Mouse (Mus musculus): Measurements from ENCODE around the gene Frem1.

Frem1 gene

GRCm38 (mm10) chr4:82921962-82922361 lies 130.2 kb downstream of the Frem1 start:
- DNase-seq: no peak

DNA sequence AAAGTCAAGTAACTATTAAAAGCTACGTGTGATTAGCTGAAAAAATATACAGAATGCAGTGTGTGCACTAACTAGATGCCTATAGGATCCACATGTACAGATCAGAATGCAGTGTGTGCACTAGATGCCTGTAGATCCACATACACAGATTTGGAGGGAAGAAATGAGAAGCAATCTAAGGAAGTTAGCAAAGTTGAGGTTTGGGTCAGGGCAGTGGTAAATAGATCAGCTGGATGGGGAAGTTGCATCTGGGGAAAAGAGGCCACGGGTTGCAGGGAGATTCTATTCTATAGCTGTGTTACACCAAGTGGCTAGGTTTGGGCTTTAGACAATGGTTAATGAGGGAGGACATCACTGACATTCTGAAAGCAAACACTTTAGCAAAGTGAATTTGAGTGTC lies 133.5 kb downstream of the Frem1 start:
- no peak for DNase-seq

DNA sequence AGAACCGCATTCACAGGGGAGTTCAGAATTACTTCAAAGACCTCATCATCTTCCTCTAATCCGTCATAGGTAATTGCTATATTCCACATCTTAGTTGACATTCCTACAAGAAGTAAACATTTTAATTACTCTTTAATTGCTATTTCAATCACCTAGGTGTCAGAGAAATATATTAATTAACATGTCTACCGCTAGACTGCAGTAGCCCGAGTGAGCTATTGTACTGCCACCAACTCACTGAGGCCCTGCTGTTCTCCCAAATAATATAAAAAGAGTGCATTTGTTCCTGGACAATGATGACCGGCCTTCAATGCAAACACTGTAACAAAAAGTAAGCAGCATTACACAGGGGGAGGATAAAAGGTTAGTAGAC lies 135.5 kb downstream of the Frem1 start:
- DNase-seq: peak in 1 of 2 experiments; percentile 17

GRCm38 (mm10) chr4:82916003-82916677 lies 136.0 kb downstream of the Frem1 start:
- DNase-seq: peak; percentile 75 to 77

- no peak for DNase-seq
These were observed 136.6 kb downstream of the Frem1 start for GRCm38 (mm10) chr4:82915576-82915975.

GRCm38 (mm10) chr4:82914601-82915143 lies 137.5 kb downstream of the Frem1 start:
- peak; percentile 51 to 59 for DNase-seq

- no peak for DNase-seq
These were observed 156.9 kb downstream of the Frem1 start for GRCm38 (mm10) chr4:82895227-82895626.

DNA sequence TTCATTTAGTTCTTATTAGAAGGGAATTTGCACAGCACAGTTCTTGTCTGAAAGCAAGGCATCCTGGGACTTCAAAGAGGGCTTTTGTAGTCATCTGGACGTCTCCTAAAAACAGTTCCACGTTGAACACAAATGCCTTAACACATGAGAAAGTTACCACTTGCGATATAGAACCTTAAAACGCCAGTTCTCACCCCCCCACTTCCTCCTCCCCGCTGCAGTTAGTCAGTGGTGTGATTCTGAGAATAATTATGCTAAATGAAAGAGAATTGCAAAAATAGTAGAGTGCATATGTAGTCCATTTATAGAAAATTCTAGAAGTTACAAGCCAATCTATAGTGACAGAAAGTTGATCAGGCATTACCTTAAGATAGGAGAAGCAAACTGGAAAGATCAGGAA lies 159.9 kb downstream of the Frem1 start:
- DNase-seq: no peak

GRCm38 (mm10) chr4:82891566-82891965 lies 160.6 kb downstream of the Frem1 start:
- no peak for DNase-seq

DNA sequence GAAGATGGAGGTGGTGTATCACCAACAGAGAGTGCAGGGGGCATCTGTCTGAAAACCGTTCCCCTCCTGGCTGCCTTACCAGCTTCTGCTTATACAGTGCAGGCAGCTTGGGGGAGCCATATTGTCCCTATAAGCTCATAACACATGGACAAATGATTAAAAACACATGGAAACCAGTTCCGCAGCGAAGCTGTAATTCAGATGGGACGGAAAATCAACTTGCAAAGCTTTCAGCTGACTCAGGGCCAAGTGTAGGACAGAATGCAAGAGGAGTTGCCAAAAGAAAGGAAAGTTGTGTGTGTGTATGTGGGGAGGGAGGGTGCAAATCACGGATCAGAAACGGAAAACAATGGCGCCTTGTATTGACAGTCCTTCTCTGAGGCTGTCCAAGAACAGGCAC lies 161.1 kb downstream of the Frem1 start:
- peak; percentile 15 to 26 for DNase-seq

DNA sequence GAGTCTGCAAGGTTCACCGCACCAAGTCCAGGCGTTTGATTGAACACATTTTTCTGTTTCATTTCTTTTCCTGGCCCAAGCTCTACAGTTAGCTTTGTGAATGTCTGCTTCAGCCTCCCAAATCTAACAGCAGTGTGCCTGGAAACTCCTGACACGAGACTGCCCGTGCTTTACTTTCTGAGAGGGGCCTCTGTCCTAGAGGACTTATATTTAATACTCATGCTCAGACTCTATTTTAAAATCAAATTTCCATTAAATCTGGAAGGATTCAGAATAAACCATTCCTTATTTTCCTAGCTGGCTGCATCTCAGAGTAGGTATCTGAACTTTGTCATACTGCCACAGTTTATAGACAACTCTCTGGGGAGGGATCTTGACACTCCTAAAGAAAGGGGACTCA lies 161.6 kb downstream of the Frem1 start:
- no peak for DNase-seq

GRCm38 (mm10) chr4:82886148-82886547 lies 166.0 kb downstream of the Frem1 start:
- DNase-seq: no peak

- no peak for DNase-seq
These were observed 166.6 kb downstream of the Frem1 start for GRCm38 (mm10) chr4:82885535-82885913.

GRCm38 (mm10) chr4:82884636-82885534 lies 167.3 kb downstream of the Frem1 start, which contains the start of gene Cer1:
Cer1 (minus strand) TSS chr4:82885148.
- peak; percentile 55 to 62 for DNase-seq

- peak; percentile 28 to 35 for DNase-seq
These were observed 169.6 kb downstream of the Frem1 start for GRCm38 (mm10) chr4:82882500-82882899.

DNA sequence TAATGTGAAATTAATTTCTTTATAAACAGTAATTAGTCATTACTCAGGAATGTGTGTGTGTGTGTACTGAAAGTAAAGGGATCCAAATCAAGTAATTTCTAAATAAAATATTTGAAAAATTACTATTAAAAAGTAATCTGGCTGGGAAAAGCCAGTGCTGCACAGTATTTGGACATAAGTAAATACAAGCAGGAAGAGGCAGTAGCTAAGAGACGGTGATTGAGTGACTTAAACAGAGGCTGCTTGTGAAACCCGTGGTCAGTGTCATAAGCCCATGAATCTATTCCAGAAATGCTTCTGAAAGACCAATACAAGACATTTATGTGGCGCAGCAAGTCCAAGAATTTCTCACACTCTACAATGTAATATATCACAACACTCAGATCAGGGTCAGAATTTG lies 170.8 kb downstream of the Frem1 start:
- no peak for DNase-seq

- no peak for DNase-seq
These were observed 171.9 kb downstream of the Frem1 start for GRCm38 (mm10) chr4:82880243-82880642.

DNA sequence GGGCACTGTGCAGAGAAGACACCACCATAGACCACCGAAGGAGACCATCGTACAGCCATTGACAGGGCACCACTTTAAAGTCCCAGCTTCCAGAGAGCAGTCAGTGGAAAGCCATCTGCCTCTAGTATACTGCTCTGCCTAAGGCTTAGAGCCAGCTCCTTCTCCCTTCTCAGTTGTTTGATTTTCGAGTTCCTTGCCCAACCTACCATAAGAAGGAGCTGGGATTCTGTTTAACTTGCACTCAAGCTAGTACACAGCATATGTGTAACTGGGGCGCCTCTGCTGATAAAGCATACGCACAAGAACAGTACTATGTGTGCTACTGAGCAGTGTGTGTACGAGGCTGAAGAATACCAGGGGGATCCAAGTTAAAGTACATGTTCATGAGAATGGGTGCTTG lies 173.0 kb downstream of the Frem1 start:
- DNase-seq: peak in 1 of 2 experiments; percentile 15

DNA sequence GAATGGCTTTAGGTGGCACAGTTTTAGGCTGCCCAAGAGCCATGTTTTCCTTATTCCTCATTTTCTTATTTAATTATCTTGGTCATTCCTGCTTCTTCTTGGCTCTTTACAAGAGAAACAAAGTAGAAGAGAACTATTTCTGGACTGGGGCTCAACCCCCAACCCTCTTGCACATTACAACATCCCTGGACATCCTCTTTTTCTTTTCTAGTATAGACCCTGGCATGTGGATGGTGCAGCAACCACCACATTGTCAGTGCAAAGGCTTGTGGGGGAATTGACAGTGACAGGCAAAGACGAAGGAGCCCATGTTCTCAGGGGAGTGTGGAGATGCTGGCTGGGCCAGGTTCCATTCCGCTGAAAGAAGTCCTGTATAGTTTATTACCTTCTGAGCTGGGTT lies 175.5 kb downstream of the Frem1 start:
- DNase-seq: no peak

GRCm38 (mm10) chr4:82875532-82875931 lies 176.6 kb downstream of the Frem1 start:
- no peak for DNase-seq

DNA sequence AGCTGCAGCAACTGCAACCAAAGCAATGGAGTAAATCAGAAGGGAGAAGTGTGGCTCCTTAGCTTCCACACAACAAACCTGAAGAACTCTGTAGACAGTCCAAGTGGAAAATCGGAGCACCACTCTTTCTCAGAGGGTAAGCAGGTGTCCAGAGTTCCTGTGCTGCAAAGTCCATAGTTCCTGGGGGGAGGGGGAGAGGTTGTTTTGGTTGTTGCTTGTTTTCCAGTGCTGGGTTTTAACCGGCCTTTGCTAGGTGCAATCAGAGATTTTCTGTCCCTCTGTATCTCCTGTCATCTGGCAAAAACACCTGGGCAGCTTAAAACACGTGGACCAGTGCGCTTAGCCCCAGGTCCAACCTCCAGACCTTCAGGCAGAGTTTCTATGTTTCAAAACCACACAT lies 177.3 kb downstream of the Frem1 start:
- DNase-seq: no peak

- DNase-seq: no peak
These were observed 179.6 kb downstream of the Frem1 start for GRCm38 (mm10) chr4:82872548-82872947.

- no peak for DNase-seq
These were observed 180.0 kb downstream of the Frem1 start for GRCm38 (mm10) chr4:82872121-82872520.

DNA sequence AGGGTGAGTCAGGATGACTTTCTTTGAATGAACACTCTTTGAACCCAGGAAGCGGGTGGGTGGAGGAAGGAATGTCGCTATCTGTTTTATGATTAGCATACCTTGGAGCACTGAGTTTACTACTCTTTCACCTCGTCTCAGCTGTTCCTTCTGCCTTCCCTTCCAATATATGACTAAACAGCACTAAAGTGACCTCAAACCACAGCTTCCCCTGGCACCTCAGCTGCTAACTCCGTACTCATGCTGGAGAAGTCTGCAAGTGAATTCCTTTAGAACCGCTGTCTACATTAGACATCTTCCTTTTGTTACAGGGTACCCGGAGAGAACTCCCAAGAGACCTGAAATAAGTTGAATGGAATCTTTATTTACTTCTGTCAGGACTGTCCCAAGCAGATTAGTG lies 181.2 kb downstream of the Frem1 start:
- no peak for DNase-seq

Measured in cerebellum, postnatal 10 days (tissue).